Mouse (Mus musculus) MN1 (cell line): ENCODE measurements at regions not wholly inside any gene's neighbourhood (a gene's known extent, or its start where the extent isn't known, plus 50 kb on each side); places are given as distances from the start of the nearest gene placed in this dataset.
"Not testable (repeated sequence)": the region's sequence is repeated elsewhere in the genome, so short reads cannot be mapped to it uniquely, and the experiment has no call there.

ENCODE experiments used
- DNase-seq: peaks from one replicate; pipeline ENCODE4 v3.0.0-alpha.2; 2016; ENCODE audit warnings: low spot score

- no peak for DNase-seq
Measured at GRCm38 (mm10) chr9:33007456-33008063, 371.5 kb downstream of the Ets1 start.

- DNase-seq: no peak
Measured at GRCm38 (mm10) chr9:33011241-33011640, 375.2 kb downstream of the Ets1 start.

- no peak for DNase-seq
Measured at GRCm38 (mm10) chr9:33035401-33035800, 399.4 kb downstream of the Ets1 start.

GRCm38 (mm10) chr9:33039221-33039790 is 403.3 kb downstream of the Ets1 start:
- DNase-seq: no peak

GRCm38 (mm10) chr9:33050789-33051188 is 414.8 kb downstream of the Ets1 start:
- no peak for DNase-seq

GRCm38 (mm10) chr9:33060636-33061264 is 424.7 kb downstream of the Ets1 start:
- no peak for DNase-seq

- no peak for DNase-seq
Measured at GRCm38 (mm10) chr9:33062476-33062875, 426.5 kb downstream of the Ets1 start.

GRCm38 (mm10) chr9:33065331-33065730 is 429.3 kb downstream of the Ets1 start:
- no peak for DNase-seq

- DNase-seq: no peak
Measured at GRCm38 (mm10) chr9:33067521-33067920, 431.5 kb downstream of the Ets1 start.

GRCm38 (mm10) chr9:33070116-33070515 is 434.1 kb downstream of the Ets1 start:
- DNase-seq: no peak

- no peak for DNase-seq
Measured at GRCm38 (mm10) chr9:33080271-33080670, 444.2 kb downstream of the Ets1 start.

GRCm38 (mm10) chr9:33080774-33081173 is 444.8 kb downstream of the Ets1 start:
- DNase-seq: no peak

GRCm38 (mm10) chr9:33089977-33090376 is 454.0 kb downstream of the Ets1 start:
- no peak for DNase-seq

- no peak for DNase-seq
Measured at GRCm38 (mm10) chr9:33091664-33092063, 455.6 kb downstream of the Ets1 start.

GRCm38 (mm10) chr9:33095654-33096053 is 459.6 kb downstream of the Ets1 start:
- peak; percentile 6 for DNase-seq

GRCm38 (mm10) chr9:33101206-33101605 is 465.2 kb downstream of the Ets1 start:
- no peak for DNase-seq

- no peak for DNase-seq
Measured at GRCm38 (mm10) chr9:33104623-33105074, 468.6 kb downstream of the Ets1 start.

GRCm38 (mm10) chr9:33123841-33124240 is 487.8 kb downstream of the Ets1 start:
- no peak for DNase-seq

GRCm38 (mm10) chr9:33152186-33152585 is 516.2 kb downstream of the Ets1 start:
- no peak for DNase-seq

- no peak for DNase-seq
Measured at GRCm38 (mm10) chr9:33168159-33168558, 532.1 kb downstream of the Ets1 start.

GRCm38 (mm10) chr9:33169093-33169492 is 533.1 kb downstream of the Ets1 start:
- DNase-seq: not testable (repeated sequence)

GRCm38 (mm10) chr9:33180066-33180465 is 544.0 kb downstream of the Ets1 start:
- no peak for DNase-seq

GRCm38 (mm10) chr9:33187187-33187586 is 551.2 kb downstream of the Ets1 start:
- no peak for DNase-seq

GRCm38 (mm10) chr9:33209083-33209482 is 573.1 kb downstream of the Ets1 start:
- no peak for DNase-seq
